Mouse (Mus musculus) small intestine, adult 2 months (tissue): ENCODE results near the gene Arhgef2. TPM values are rescaled to one million over a fixed set of nuclear protein-coding genes. Genes with fewer than 3 reads are reported as not detected.
A peak's percentile ranks its signal among the peaks of the same experiment; 100 is the strongest.

ENCODE experiments used
- H3K27ac ChIP-seq: fragments of 200-500 bp; 2 replicates; pipeline ENCODE4 v1.5.1; 2012; ENCODE audit warnings: low read depth, low read length, control low read depth, inconsistent platforms; ENCODE audit not compliant: insufficient read depth
- H3K27me3 ChIP-seq: fragments of 200-500 bp; 2 replicates; pipeline ENCODE4 v1.6.1; 2012; ENCODE audit warnings: mild to moderate bottlenecking, moderate library complexity, low read length, inconsistent platforms; ENCODE audit not compliant: control insufficient read depth, insufficient read depth
- H3K36me3 ChIP-seq: fragments of 200-500 bp; 2 replicates; pipeline ENCODE4 v1.6.1; 2012; ENCODE audit warnings: mild to moderate bottlenecking, low read length, control low read depth, inconsistent platforms; ENCODE audit not compliant: control insufficient read depth, insufficient read depth
- H3K4me1 ChIP-seq: fragments of 200-500 bp; 2 replicates; pipeline ENCODE4 v1.6.1; 2012; ENCODE audit warnings: low read length, inconsistent platforms, mixed read lengths; ENCODE audit not compliant: control insufficient read depth, insufficient read depth, insufficient read length
- H3K4me3 ChIP-seq: fragments of 200-500 bp; 2 replicates; pipeline ENCODE4 v1.5.1; 2012; ENCODE audit warnings: low read depth, mild to moderate bottlenecking, control low read depth, inconsistent platforms, low read length, moderate library complexity
- CTCF ChIP-seq: fragments of 200-500 bp; IDR thresholded peaks from 2 replicates; pipeline ENCODE4 v1.5.1; 2012; ENCODE audit warnings: low read depth, mild to moderate bottlenecking, control low read depth, inconsistent platforms, low read length, moderate library complexity, mixed read lengths; ENCODE audit not compliant: insufficient replicate concordance, insufficient read length; ENCODE audit errors: extremely low read depth
- POLR2A ChIP-seq: fragments of 200-500 bp; IDR thresholded peaks from 2 replicates; pipeline ENCODE4 v1.6.1; 2012; ENCODE audit warnings: low read depth, mild to moderate bottlenecking, control low read depth, inconsistent platforms, low read length, moderate library complexity
- WGBS: fragments of 180-500 bp; shearing (Covaris S2); methylation state at CpG from one replicate; pipeline ENCODE4 v1.1.7; 2018; 5-methylcytosine and 5-hydroxymethylcytosine counted together
- polyA plus RNA-seq: library from polyadenylated mRNA; depleted of rRNA; stranded (reverse); fragments of >200 nt; gene quantifications from 2 replicates; pipeline ENCODE4 v1.2.3, GENCODE M21; 2012

The Arhgef2 gene
- polyA plus RNA-seq, 1 experiment: 110 TPM

DNA sequence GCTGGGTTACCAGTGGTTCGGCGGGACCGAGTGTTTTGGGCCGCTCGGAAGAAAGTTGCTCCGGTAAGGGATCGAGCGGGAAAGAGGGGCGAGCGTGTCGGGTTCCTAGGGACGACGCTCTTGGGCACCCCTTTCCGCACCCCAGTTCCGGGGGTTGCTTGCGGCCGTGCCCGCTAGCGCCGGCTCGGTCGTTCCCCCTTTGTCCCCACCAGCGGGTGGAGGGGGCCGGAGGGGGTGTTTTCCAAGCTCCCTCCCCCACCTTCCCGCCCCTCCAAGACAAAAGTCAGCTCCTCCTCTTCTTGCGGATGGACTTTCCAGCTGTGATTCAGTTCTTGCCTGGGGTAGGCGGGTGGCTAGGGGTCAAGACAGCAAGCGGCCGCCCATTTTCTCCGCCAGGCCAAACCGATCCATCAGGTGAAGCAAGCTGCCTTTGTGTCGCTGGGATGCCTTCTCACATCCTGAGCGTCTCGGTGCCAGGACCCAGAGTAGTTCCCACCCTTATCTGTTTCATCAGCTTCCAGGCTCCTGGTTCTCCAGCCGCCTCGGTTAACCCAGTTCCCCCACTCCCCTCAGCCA, 15.9 kb downstream of the Arhgef2 start:
- H3K4me1 ChIP-seq: peaks cover 4% of the 10 kb centered on the region
- H3K36me3 ChIP-seq: peaks cover 12% of the 10 kb centered on the region
- 3% methylated on average over 36 of the region's 36 CpGs for WGBS
- no peak for TF ChIP-seq POLR2A
- no peak for TF ChIP-seq CTCF
- no peaks in the 10 kb centered on the region for H3K27me3 ChIP-seq
- H3K4me3 ChIP-seq: peak overlapping the region; percentile 69
- peak overlapping the region; percentile 88 for H3K27ac ChIP-seq

DNA sequence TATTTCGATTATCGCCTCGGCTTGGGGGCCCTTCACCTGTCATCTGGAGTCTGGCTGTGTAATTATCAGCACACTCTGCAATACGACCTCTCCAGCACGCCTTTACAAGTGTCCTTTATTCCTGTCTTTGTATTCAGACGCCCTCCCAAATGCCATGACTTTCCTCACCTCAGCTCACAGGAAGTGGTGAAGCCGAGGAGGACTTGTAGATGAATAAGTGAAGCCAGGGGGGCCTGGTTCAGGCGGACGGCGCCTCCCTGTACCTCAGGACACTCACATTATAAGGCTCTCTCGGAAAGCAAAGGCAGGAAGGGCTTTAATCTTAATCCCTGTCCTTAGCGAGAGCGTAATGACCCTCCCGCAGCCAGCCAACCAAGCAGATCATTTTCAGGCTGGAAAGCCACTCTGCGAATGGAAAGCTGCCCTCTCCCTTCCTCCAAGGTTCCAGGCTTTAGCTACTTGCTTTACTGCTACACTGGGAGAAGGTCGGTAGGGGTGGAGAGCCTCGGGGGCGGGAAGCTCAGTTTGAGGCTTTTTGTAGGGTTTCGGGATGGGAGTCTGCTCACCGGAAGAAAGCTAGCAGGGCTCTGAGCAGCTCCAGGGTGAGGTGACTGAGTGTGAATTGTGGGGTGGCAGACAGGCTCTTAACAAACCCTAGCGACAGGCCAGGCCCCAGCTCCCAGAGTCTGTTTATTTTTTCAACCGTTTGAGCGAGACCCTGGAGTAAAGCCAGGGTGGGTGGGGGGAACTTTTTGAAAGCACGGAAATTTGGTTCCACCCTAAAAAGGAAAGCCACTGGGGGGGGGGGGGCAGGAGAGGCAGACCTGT, 16.6 kb downstream of the Arhgef2 start:
- peak overlapping the region; percentile 69 for H3K4me3 ChIP-seq
- 24% methylated on average over 24 of the region's 24 CpGs for WGBS
- H3K27ac ChIP-seq: peak overlapping the region; percentile 88
- TF ChIP-seq CTCF (no peak), POLR2A (no peak)
- peaks cover 10% of the 10 kb centered on the region for H3K36me3 ChIP-seq
- no peaks in the 10 kb centered on the region for H3K27me3 ChIP-seq
- peaks cover 4% of the 10 kb centered on the region for H3K4me1 ChIP-seq

DNA sequence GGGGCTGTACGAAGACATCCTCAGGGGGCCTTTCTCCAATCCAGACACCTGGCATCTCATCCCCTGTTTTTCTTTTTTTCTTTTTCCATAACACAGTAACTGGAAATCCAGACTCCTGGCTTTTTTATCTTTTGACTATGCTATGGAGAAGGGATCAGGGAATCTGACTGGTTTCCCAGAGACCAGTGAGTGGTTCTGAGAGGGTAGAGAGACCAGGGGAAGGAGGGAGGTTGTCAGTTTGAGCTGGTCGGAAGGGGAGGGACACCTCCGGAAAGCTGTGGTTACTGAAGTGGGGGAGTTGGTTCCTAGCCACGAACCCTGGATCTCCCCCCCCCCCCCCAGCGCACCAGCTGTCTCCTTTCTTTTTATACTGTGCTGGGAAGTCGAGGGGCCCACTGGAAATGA, 17.2 kb downstream of the Arhgef2 start:
- no peak for TF ChIP-seq POLR2A
- TF ChIP-seq CTCF: no peak
- Histone ChIP-seq H3K4me1 (peaks cover 4% of the 10 kb centered on the region), H3K27me3 (no peaks in the 10 kb centered on the region), H3K27ac (peak overlapping the region; percentile 31), H3K4me3 (peak overlapping the region; percentile 69), H3K36me3 (peaks cover 8% of the 10 kb centered on the region)
- WGBS: 35% methylated on average over 6 of the region's 6 CpGs

DNA sequence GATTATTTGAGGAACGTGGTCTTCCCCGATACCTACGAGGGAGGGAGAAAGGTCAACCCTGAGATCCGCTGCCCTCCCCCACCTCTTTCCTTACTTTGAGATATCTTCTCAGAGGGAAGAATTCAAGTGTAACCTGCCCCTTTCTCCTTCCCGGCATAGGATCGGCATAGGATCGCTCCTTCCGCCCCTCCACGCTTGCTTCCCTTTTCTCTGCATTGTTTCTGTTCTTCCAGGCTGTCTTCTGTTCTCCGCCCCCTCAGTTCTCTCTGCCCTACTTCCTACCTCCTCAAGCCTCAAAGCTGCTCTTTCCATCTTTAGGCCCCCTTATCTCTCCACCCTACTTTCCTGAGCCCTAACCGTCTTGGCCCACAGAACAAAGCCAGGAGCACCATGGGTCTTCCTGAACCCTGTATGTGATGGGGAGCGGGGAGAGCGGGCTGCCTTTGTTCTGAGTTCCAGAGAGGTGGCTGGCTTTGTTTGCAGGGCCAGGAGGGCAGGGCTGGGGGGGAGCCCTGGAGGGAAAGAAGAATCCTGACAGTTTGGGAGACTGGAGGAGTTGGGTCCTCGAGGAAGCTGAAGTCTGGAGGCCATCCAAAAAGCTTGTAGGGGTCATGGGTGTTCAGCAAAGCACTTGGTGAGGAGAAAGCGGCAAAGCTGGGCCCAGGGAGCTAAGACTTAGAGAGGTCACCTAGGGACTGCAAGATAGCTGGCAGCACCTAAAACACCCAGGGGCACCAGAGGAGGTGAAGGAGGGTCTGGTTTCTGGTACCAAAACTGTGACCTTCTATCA, 17.8 kb downstream of the Arhgef2 start:
- peaks cover 11% of the 10 kb centered on the region; the same call in 1 of the 2 replicates for H3K36me3 ChIP-seq
- peak overlapping the region; percentile 31 for H3K27ac ChIP-seq
- peak overlapping the region; percentile 43 for H3K4me3 ChIP-seq
- TF ChIP-seq CTCF: no peak
- no peak for TF ChIP-seq POLR2A
- H3K27me3 ChIP-seq: no peaks in the 10 kb centered on the region
- peaks cover 4% of the 10 kb centered on the region for H3K4me1 ChIP-seq
- WGBS: 45% methylated on average over 15 of the region's 15 CpGs

DNA sequence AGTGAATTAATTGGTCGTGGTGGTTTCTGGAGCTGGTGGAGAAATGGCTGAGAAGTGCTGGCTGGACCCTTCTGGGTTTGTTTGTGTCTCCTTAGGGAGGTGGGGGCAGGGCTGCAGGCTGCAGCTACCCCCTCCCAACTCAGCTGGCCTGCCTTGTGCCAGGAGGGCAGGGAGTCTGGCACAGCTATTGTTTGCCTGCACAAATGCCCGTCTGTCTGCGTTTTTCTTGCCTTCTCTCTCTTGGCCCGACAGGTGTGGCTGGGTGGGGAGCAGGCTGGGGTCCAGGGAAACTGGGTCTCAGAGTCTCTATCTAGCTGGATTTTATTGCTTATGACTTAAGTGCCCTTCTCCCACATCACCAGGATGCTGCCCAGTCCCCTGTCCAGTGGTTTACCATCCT, 18.6 kb downstream of the Arhgef2 start:
- WGBS: 14% methylated on average over 4 of the region's 4 CpGs
- no peak for TF ChIP-seq POLR2A
- no peak for TF ChIP-seq CTCF
- Histone ChIP-seq H3K27ac (peak overlapping the region; percentile 18; the same call in 1 of the 2 replicates), H3K4me3 (no peak overlapping the region), H3K4me1 (peaks cover 4% of the 10 kb centered on the region), H3K27me3 (no peaks in the 10 kb centered on the region), H3K36me3 (peaks cover 15% of the 10 kb centered on the region; the same call in 1 of the 2 replicates)

DNA sequence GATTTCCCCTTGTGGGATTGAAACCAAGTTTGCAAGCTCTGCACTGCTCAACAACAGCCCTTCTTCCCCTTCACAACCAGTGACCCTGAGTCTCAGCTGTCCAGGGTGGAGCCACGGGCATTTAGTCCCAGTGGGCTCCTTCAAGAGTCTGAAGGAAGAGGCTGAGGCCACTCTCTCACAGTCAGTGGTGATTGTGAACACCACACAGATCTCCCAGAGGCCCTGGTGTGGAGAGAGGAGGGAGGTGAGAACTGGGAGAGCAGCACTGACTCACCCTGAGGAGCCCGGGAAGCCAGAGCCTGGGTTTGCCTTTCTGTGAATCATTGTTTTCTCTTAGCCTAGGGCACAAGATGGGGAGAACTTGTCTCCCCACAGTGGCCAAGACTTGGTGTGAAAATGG, 19.2 kb downstream of the Arhgef2 start:
- no peak for TF ChIP-seq CTCF
- TF ChIP-seq POLR2A: no peak
- Histone ChIP-seq H3K4me3 (no peak overlapping the region), H3K27me3 (no peaks in the 10 kb centered on the region), H3K4me1 (peaks cover 4% of the 10 kb centered on the region), H3K27ac (0 out of 2 replicates have a peak overlapping the region, but pooled peaks have one; percentile 14), H3K36me3 (peaks cover 19% of the 10 kb centered on the region)
- 59% methylated on average over 2 of the region's 2 CpGs for WGBS
